Mouse (Mus musculus) lung, postnatal 0 days (tissue): ENCODE measurements around the gene Ccdc58.

Experiments used
- CTCF ChIP-seq: IDR thresholded peaks from 2 replicates; pipeline ENCODE4 v1.5.1; 2016; ENCODE audit warnings: antibody characterized with exemption, mild to moderate bottlenecking
- EP300 ChIP-seq: IDR thresholded peaks from 2 replicates; pipeline ENCODE4 v1.6.1; 2016; ENCODE audit warnings: antibody characterized with exemption, mild to moderate bottlenecking, control low read depth

- no peak; the same call in 1 of the 2 replicates for TF ChIP-seq CTCF
- TF ChIP-seq EP300, result no peak
These were observed at the start of gene Ccdc58, which contains the start of gene Fam162a for GRCm38 (mm10) chr16:36071450-36072379.
